Mouse (Mus musculus) B cell, adult 67 days (primary cell): ENCODE data around the gene Stam2. TPM values are rescaled to one million over a fixed set of nuclear protein-coding genes. Genes with fewer than 3 reads are reported as not detected.

Experiments
- total RNA-seq, 2 experiments: library from RNA; stranded (reverse); gene quantifications; 4 replicates each; pipeline ENCODE4 v1.2.4; 2023

The Stam2 gene
- total RNA-seq, result 10 to 100 TPM; 32.1 to 33.5 TPM

DNA sequence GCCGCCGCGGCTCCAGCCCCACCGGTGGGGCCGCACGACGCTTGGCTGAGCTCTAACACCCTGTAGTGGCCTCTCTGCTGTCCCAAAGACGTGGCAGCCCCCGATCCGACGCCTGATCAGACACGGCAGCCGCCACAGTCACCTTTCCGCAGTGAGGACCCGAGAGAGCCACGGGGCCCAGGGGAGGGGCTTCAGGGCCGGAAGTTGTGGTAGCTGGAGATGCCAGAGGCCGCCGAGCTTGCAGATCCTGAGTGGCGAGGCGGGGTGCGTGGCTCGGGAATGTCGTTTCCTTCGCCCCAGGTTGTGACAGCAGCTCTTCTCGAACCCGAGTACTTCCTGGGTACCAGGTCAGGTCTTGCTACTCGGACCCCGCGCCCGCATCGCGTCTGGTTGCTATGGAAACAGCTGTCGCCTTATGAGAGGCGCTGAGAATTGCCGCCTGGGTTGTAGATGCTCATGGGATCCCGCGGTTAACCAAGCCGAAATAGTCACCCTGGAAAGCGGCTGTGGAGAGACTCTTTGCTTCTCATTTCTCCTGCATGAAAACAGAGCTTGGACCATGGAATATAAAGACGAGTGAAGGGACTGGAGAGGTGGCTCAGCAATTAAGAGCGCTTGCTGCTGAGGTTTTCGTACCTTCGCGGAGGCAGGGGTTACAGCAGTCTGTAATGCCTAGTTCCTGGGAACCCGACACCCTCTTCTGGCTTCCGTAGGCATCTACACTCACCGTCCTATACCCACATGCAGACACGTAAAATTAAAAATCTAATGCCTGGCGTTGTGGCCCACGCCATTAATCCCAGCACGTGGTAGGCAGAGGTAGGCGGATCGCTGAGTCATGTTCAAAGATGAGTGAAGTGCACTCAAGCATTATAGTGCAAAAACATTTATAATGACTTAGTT is at the start of gene Stam2:
Stam2 (minus strand) TSS at position 26 of the 903 bp plus-strand sequence.

DNA sequence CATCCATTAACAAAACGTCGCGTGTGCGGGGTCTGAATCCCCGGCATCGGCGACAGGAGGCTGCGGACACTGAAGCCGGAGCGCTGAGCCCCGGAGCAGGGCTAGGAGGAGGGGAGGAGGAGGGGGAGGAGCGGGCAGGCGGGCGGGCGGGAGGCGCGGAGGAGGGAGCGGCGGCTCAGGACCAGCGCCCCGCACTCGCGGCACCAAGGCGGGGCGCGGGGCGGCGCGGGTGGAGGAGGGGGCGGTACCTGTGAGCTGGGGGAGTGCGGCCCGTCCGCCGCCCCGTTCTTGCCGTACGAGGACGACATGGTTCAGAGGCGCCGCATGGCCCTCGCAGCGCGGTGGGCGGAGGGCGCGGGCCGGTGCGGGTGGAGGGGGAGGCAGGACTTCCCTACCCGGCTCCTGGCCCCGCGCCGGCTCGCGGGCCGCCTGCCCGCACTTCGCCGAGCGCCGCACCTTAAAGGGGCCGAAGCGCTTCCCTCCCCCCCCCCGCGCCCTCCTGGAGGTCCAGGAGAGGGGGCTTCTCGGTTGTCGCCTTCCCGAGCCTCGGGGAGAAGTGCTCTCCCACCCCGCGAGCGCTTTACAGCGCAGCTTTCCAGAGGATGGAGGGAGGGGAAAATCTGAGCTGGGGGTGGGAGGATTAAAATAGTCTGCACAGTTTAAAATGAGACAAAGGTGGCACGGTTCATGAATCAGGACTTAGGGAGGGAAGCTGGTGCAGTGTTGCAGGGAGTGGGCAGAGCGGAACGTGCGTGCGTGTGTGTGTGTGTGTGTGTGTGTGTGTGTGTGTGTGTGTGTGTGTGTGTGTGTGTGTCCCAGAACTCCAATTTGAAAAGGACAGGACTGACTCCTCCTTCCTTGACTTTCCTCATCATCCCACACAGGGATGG is 65.8 kb downstream of the Stam2 start, which contains the start of gene Cacnb4:
Cacnb4 (minus strand) TSS at position 809 of the 890 bp plus-strand sequence.

Other genes starting within 250 kb of the Stam2 start
- gene Cacnb4, start 65.5 kb downstream of the Stam2 start, total RNA-seq, result under 1 TPM; 0.71 to 0.78 TPM
- under 1 TPM; 0.18 to 0.58 TPM for gene Fmnl2, start 115.6 kb upstream of the Stam2 start, total RNA-seq